In genomic region chr15:3979871-3980270, GRCm38 (mm10) we compare ENCODE assay signal across 8 mouse cellular contexts. TPM values are rescaled to one million over a fixed set of nuclear protein-coding genes. Genes with fewer than 3 reads are reported as not detected.
DNase-seq lines count a peak whose midpoint lies in the region; ATAC-seq lines count a peak whose summit lies in the region.

No protein-coding gene starts in this region.

- no peak for DNase-seq in kidney, adult 11 months
- DNase-seq in thymus, postnatal 10 days (ENCODE audit: low spot score in 2 of 2), result no peak
- DNase-seq in frontal cortex, postnatal 25 days (ENCODE audit: low spot score in 2 of 2), result no peak
- no peak for DNase-seq in urinary bladder, postnatal 14 days (ENCODE audit: low spot score)

- peak overlapping the region; percentile 75; the same call in 1 of the 2 replicates for H3K4me3 ChIP-seq in kidney, embryonic 14.5 days (ENCODE audit: low read length)
- H3K4me3 ChIP-seq in hindbrain, embryonic 13.5 days, result peak overlapping the region; percentile 64
- no peak overlapping the region; the same call in 1 of the 2 replicates for H3K4me3 ChIP-seq in midbrain, embryonic 12.5 days

- no peaks in the 10 kb centered on the region for H3K4me1 ChIP-seq in kidney, embryonic 14.5 days (ENCODE audit: control insufficient read depth, insufficient read depth, low read length)
- H3K4me1 ChIP-seq in hindbrain, embryonic 13.5 days (replicated peaks), result peaks cover 7% of the 10 kb centered on the region
- no peaks in the 10 kb centered on the region for H3K4me1 ChIP-seq in midbrain, embryonic 12.5 days

- H3K36me3 ChIP-seq in kidney, embryonic 14.5 days (ENCODE audit: control insufficient read depth, insufficient read depth, low read length), result peaks cover 12% of the 10 kb centered on the region; the same call in 1 of the 2 replicates
- peaks cover 11% of the 10 kb centered on the region for H3K36me3 ChIP-seq in hindbrain, embryonic 13.5 days
- peaks cover 11% of the 10 kb centered on the region; the same call in 1 of the 2 replicates for H3K36me3 ChIP-seq in midbrain, embryonic 12.5 days

- WGBS in kidney, embryonic 14.5 days, result 83% methylated on average over 3 of the region's 3 CpGs
- WGBS in hindbrain, embryonic 13.5 days, result 92% methylated on average over 3 of the region's 3 CpGs
- 92% methylated on average over 3 of the region's 3 CpGs for WGBS in midbrain, embryonic 12.5 days

- H3K4me2 ChIP-seq in kidney, embryonic 14.5 days (replicated peaks; ENCODE audit: low read depth, low read length), result peak overlapping the region; percentile 64
- H3K4me2 ChIP-seq in hindbrain, embryonic 13.5 days, result peak overlapping the region; percentile 67
- peak overlapping the region; percentile 67 for H3K4me2 ChIP-seq in midbrain, embryonic 12.5 days (replicated peaks)

- peak overlapping the region; percentile 95; the same call in 1 of the 2 replicates for H3K9ac ChIP-seq in kidney, embryonic 14.5 days (ENCODE audit: low read depth, low read length)
- H3K9ac ChIP-seq in hindbrain, embryonic 13.5 days, result peak overlapping the region; percentile 94
- H3K9ac ChIP-seq in midbrain, embryonic 12.5 days (replicated peaks), result no peak overlapping the region

- H3K9me3 ChIP-seq in kidney, embryonic 14.5 days (ENCODE audit: control insufficient read depth, low read length), result no peaks in the 10 kb centered on the region
- no peaks in the 10 kb centered on the region for H3K9me3 ChIP-seq in hindbrain, embryonic 13.5 days
- H3K9me3 ChIP-seq in midbrain, embryonic 12.5 days, result no peaks in the 10 kb centered on the region

- no peak for ATAC-seq in kidney, embryonic 14.5 days (ENCODE audit: low FRiP score, low TSS enrichment)
- ATAC-seq in activated CD4-positive, CD25-positive, alpha-beta regulatory T cell, adult 4 months, result peak; percentile 27
- ATAC-seq in hindbrain, embryonic 13.5 days (ENCODE audit: low FRiP score), result no peak
- no peak for ATAC-seq in midbrain, embryonic 12.5 days (ENCODE audit: low FRiP score, low read depth)

- peak overlapping the region; percentile 97 for H3K27ac ChIP-seq in kidney, embryonic 14.5 days (ENCODE audit: low read depth, low read length)
- H3K27ac ChIP-seq in hindbrain, embryonic 13.5 days, result peak overlapping the region; percentile 97
- H3K27ac ChIP-seq in midbrain, embryonic 12.5 days (replicated peaks), result peak overlapping the region; percentile 96

- no peaks in the 10 kb centered on the region for H3K27me3 ChIP-seq in kidney, embryonic 14.5 days (ENCODE audit: control insufficient read depth, insufficient read depth, low read length)
- no peaks in the 10 kb centered on the region for H3K27me3 ChIP-seq in hindbrain, embryonic 13.5 days
- no peaks in the 10 kb centered on the region for H3K27me3 ChIP-seq in midbrain, embryonic 12.5 days

RNA-seq across cellular contexts. Expression of gene Fbxo4, which starts 0.5 kb away (rescaled TPM):
- 10.2 and 12.7 TPM in 2 replicates for polyA plus RNA-seq in kidney, embryonic 14.5 days (2014; fragmentation: Nextera tagmentation; extraction: Ambion mirVana)
- polyA plus RNA-seq in activated CD4-positive, CD25-positive, alpha-beta regulatory T cell, adult 4 months (2017; shearing (Covaris generic)), result 1 to 10 TPM; 4.5 to 8.7 TPM
- polyA plus RNA-seq in hindbrain, embryonic 13.5 days (2015; fragmentation: Nextera tagmentation; extraction: Ambion mirVana), result 8.2 and 8.3 TPM in 2 replicates
- 6.6 and 7.8 TPM in 2 replicates for polyA plus RNA-seq in midbrain, embryonic 12.5 days (2016; fragmentation: Nextera tagmentation; extraction: Ambion mirVana)

RNA-seq across cellular contexts. Expression of gene AW549877, which starts 15.7 kb away (rescaled TPM):
- polyA plus RNA-seq in kidney, embryonic 14.5 days (2014; fragmentation: Nextera tagmentation; extraction: Ambion mirVana), result 25.3 and 51.3 TPM in 2 replicates
- 10 to 100 TPM; 26.7 to 29.1 TPM for polyA plus RNA-seq in activated CD4-positive, CD25-positive, alpha-beta regulatory T cell, adult 4 months (2017; shearing (Covaris generic))
- 40.0 and 41.5 TPM in 2 replicates for polyA plus RNA-seq in hindbrain, embryonic 13.5 days (2015; fragmentation: Nextera tagmentation; extraction: Ambion mirVana)
- polyA plus RNA-seq in midbrain, embryonic 12.5 days (2016; fragmentation: Nextera tagmentation; extraction: Ambion mirVana), result 60.1 and 69.3 TPM in 2 replicates

RNA-seq across cellular contexts. Expression of gene Oxct1, which starts 46.3 kb away (rescaled TPM):
- 192 and 254 TPM in 2 replicates for polyA plus RNA-seq in kidney, embryonic 14.5 days (2014; fragmentation: Nextera tagmentation; extraction: Ambion mirVana)
- 10 to 100 TPM; 76.3 to 80.9 TPM for polyA plus RNA-seq in activated CD4-positive, CD25-positive, alpha-beta regulatory T cell, adult 4 months (2017; shearing (Covaris generic))
- 256 and 258 TPM in 2 replicates for polyA plus RNA-seq in hindbrain, embryonic 13.5 days (2015; fragmentation: Nextera tagmentation; extraction: Ambion mirVana)
- 187 and 201 TPM in 2 replicates for polyA plus RNA-seq in midbrain, embryonic 12.5 days (2016; fragmentation: Nextera tagmentation; extraction: Ambion mirVana)
